Mouse (Mus musculus): ENCODE measurements around the gene Mocs3. TPM values are rescaled to one million over a fixed set of nuclear protein-coding genes. Genes with fewer than 3 reads are reported as not detected.

The Mocs3 gene
- polyA plus RNA-seq, 1 experiment from 2014 or later = 13.7 TPM

- peaks cover 22% of the 10 kb centered on the region for H3K27me3 ChIP-seq
- no peak overlapping the region for H3K27ac ChIP-seq
- 50% methylated on average over 9 of the region's 9 CpGs for WGBS
- no peak overlapping the region for H3K4me3 ChIP-seq
- H3K36me3 ChIP-seq = no peaks in the 10 kb centered on the region
- H3K4me1 ChIP-seq = no peaks in the 10 kb centered on the region
- no peak for ATAC-seq (ENCODE audit: low FRiP score)
- no peak overlapping the region for H3K9ac ChIP-seq
- no peak overlapping the region for H3K4me2 ChIP-seq (replicated peaks)
- H3K9me3 ChIP-seq (replicated peaks) = no peaks in the 10 kb centered on the region
These were observed 43.0 kb downstream of the Mocs3 start for GRCm38 (mm10) chr2:168273387-168273786.

GRCm38 (mm10) chr2:168274374-168274935 lies 44.0 kb downstream of the Mocs3 start:
- 10% methylated on average over 11 of the region's 11 CpGs for WGBS
- no peak overlapping the region for H3K9ac ChIP-seq
- no peaks in the 10 kb centered on the region for H3K4me1 ChIP-seq
- no peak overlapping the region for H3K27ac ChIP-seq
- no peaks in the 10 kb centered on the region for H3K36me3 ChIP-seq
- H3K27me3 ChIP-seq = peaks cover 30% of the 10 kb centered on the region
- H3K4me3 ChIP-seq = no peak overlapping the region
- H3K4me2 ChIP-seq (replicated peaks) = no peak overlapping the region
- H3K9me3 ChIP-seq (replicated peaks) = no peaks in the 10 kb centered on the region
- no peak for ATAC-seq (ENCODE audit: low FRiP score)

- under 1% methylated on average over 74 of the region's 82 CpGs for WGBS
- peaks cover 57% of the 10 kb centered on the region for H3K27me3 ChIP-seq
- no peaks in the 10 kb centered on the region for H3K36me3 ChIP-seq
- peak overlapping the region; percentile 53 for H3K4me3 ChIP-seq
- no peak overlapping the region for H3K27ac ChIP-seq
- H3K4me1 ChIP-seq = peaks cover 18% of the 10 kb centered on the region
- H3K4me2 ChIP-seq (replicated peaks) = peak overlapping the region; percentile 91
- H3K9ac ChIP-seq = peak overlapping the region; percentile 51
- H3K9me3 ChIP-seq (replicated peaks) = peaks cover 5% of the 10 kb centered on the region
- peak; percentile 70 for ATAC-seq (ENCODE audit: low FRiP score)
These were observed 50.5 kb downstream of the Mocs3 start for GRCm38 (mm10) chr2:168280729-168281581.

GRCm38 (mm10) chr2:168281582-168281981 lies 51.2 kb downstream of the Mocs3 start, which contains the start of gene Kcng1:
Kcng1 (minus strand) TSS chr2:168281736.
- peaks cover 5% of the 10 kb centered on the region for H3K9me3 ChIP-seq (replicated peaks)
- peak within 1 kb of the TSS; percentile 53 for H3K4me3 ChIP-seq
- peaks cover 57% of the 10 kb centered on the region for H3K27me3 ChIP-seq
- H3K36me3 ChIP-seq = no peaks in the 10 kb centered on the region
- peaks cover 18% of the 10 kb centered on the region for H3K4me1 ChIP-seq
- peak within 1 kb of the TSS; percentile 91 for H3K4me2 ChIP-seq (replicated peaks)
- peak within 1 kb of the TSS; percentile 51 for H3K9ac ChIP-seq
- ATAC-seq (ENCODE audit: low FRiP score) = 0 out of 2 replicates have a peak, but pooled peaks have one; percentile 21
- H3K27ac ChIP-seq = no peak within 1 kb of the TSS
- WGBS = 18% methylated on average over 12 of the region's 12 CpGs

Other genes with a start within 250 kb of the Mocs3 start
- gene Ripor3, start 220.0 kb upstream of the Mocs3 start, polyA plus RNA-seq (2016; fragmentation: Nextera tagmentation; extraction: Ambion mirVana) = 1.1 and 1.3 TPM in 2 replicates
- gene Pard6b, start 149.6 kb upstream of the Mocs3 start, polyA plus RNA-seq (2016; fragmentation: Nextera tagmentation; extraction: Ambion mirVana) = 9.6 and 10.9 TPM in 2 replicates
- 19.1 and 20.6 TPM in 2 replicates for gene Adnp, start 23.5 kb upstream of the Mocs3 start, polyA plus RNA-seq (2016; fragmentation: Nextera tagmentation; extraction: Ambion mirVana)
- gene Gm20716, start 258 bp upstream of the Mocs3 start, polyA plus RNA-seq (2016; fragmentation: Nextera tagmentation; extraction: Ambion mirVana) = 21.7 and 22.8 TPM in 2 replicates
- 77.2 and 83.6 TPM in 2 replicates for gene Dpm1, start within 50 bp of the Mocs3 start, polyA plus RNA-seq (2016; fragmentation: Nextera tagmentation; extraction: Ambion mirVana)
- gene Kcng1, start 51.1 kb downstream of the Mocs3 start, polyA plus RNA-seq (2016; fragmentation: Nextera tagmentation; extraction: Ambion mirVana) = 1.0 and 1.2 TPM in 2 replicates

Data from hindbrain, embryonic 12.5 days (tissue).